Mouse (Mus musculus): ENCODE measurements around the gene Arl3.
A peak's percentile ranks its signal among the peaks of the same experiment; 100 is the strongest.

Gene Arl3

GRCm38 (mm10) chr19:46538213-46538612, 34.8 kb downstream of the Arl3 start:
- Histone ChIP-seq H3K9me3 (ENCODE audit: low read length) (no peaks in the 10 kb centered on the region), H3K36me3 (ENCODE audit: insufficient read depth, low read length) (peaks cover 4% of the 10 kb centered on the region; the same call in 1 of the 2 replicates), H3K4me3 (replicated peaks; ENCODE audit: low read length) (no peak overlapping the region), H3K27me3 (ENCODE audit: insufficient read depth, low read length) (no peaks in the 10 kb centered on the region), H3K4me1 (replicated peaks; ENCODE audit: low read depth, low read length) (peaks cover 35% of the 10 kb centered on the region)
- TF ChIP-seq CTCF (conservative IDR thresholded peaks at IDR 0.05; ENCODE audit: low read length) (peak; percentile 47), POU5F1 (IDR thresholded peaks at IDR 0.05; ENCODE audit: borderline replicate concordance, low read length) (no peak), NANOG (IDR thresholded peaks at IDR 0.05; ENCODE audit: borderline replicate concordance, low read length) (no peak)

- peaks cover 4% of the 10 kb centered on the region; the same call in 1 of the 2 replicates for H3K36me3 ChIP-seq (ENCODE audit: insufficient read depth, low read length)
- no peaks in the 10 kb centered on the region for H3K27me3 ChIP-seq (ENCODE audit: insufficient read depth, low read length)
- H3K9me3 ChIP-seq (ENCODE audit: low read length): no peaks in the 10 kb centered on the region
- H3K4me1 ChIP-seq (replicated peaks; ENCODE audit: low read depth, low read length): peaks cover 44% of the 10 kb centered on the region
- no peak overlapping the region for H3K4me3 ChIP-seq (replicated peaks; ENCODE audit: low read length)
- TF ChIP-seq NANOG (IDR thresholded peaks at IDR 0.05; ENCODE audit: borderline replicate concordance, low read length) (no peak), CTCF (conservative IDR thresholded peaks at IDR 0.05; ENCODE audit: low read length) (no peak), POU5F1 (IDR thresholded peaks at IDR 0.05; ENCODE audit: borderline replicate concordance, low read length) (no peak)
Measured at GRCm38 (mm10) chr19:46537357-46537756, 35.6 kb downstream of the Arl3 start.

DNA sequence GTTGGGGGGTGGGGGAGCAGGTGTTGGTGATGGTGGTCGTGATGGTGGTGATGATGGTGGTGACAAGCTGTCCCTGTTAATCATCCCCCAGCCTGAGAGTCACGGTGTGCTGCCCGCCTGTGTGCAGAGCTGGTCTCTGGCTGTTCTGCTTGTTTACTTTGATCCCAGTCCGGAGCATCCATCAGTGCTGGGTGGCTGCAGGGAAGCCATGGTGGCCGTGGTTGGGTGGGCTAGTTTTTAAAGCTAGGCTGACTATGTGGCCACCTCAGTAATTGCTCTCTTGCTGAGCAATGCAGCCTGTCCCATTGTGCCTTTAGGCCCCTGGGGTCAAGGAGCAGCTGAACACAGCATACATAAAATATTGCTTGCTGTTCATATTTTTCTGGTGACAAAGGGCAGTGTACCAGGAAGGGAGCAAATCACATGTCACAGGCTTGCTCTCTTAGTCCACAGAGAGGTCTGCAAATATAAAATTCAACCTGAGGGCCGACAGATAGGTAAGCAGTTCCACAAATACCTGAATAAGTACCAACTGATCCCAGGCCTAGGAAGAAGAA, 38.4 kb downstream of the Arl3 start:
- Histone ChIP-seq H3K36me3 (ENCODE audit: insufficient read depth, low read length) (no peaks in the 10 kb centered on the region), H3K4me1 (replicated peaks; ENCODE audit: low read depth, low read length) (peaks cover 60% of the 10 kb centered on the region), H3K9me3 (ENCODE audit: low read length) (no peaks in the 10 kb centered on the region), H3K27me3 (ENCODE audit: insufficient read depth, low read length) (0 out of 2 replicates have a peak, but pooled peaks cover 4% of the 10 kb centered on the region), H3K4me3 (replicated peaks; ENCODE audit: low read length) (no peak overlapping the region)
- TF ChIP-seq CTCF (conservative IDR thresholded peaks at IDR 0.05; ENCODE audit: low read length): no peak
- TF ChIP-seq POU5F1 (IDR thresholded peaks at IDR 0.05; ENCODE audit: borderline replicate concordance, low read length): no peak
- no peak for TF ChIP-seq NANOG (IDR thresholded peaks at IDR 0.05; ENCODE audit: borderline replicate concordance, low read length)

- no peaks in the 10 kb centered on the region for H3K36me3 ChIP-seq (ENCODE audit: insufficient read depth, low read length)
- peak overlapping the region; percentile 4; the same call in 1 of the 2 replicates for H3K4me3 ChIP-seq (replicated peaks; ENCODE audit: low read length)
- TF ChIP-seq POU5F1 (IDR thresholded peaks at IDR 0.05; ENCODE audit: borderline replicate concordance, low read length) (no peak), CTCF (conservative IDR thresholded peaks at IDR 0.05; ENCODE audit: low read length) (no peak), NANOG (IDR thresholded peaks at IDR 0.05; ENCODE audit: borderline replicate concordance, low read length) (no peak)
- 0 out of 2 replicates have a peak, but pooled peaks cover 4% of the 10 kb centered on the region for H3K27me3 ChIP-seq (ENCODE audit: insufficient read depth, low read length)
- peaks cover 68% of the 10 kb centered on the region for H3K4me1 ChIP-seq (replicated peaks; ENCODE audit: low read depth, low read length)
- no peaks in the 10 kb centered on the region for H3K9me3 ChIP-seq (ENCODE audit: low read length)
Measured at GRCm38 (mm10) chr19:46533525-46533924, 39.5 kb downstream of the Arl3 start.

- H3K36me3 ChIP-seq (ENCODE audit: insufficient read depth, low read length): no peaks in the 10 kb centered on the region
- H3K4me3 ChIP-seq (replicated peaks; ENCODE audit: low read length): 0 out of 2 replicates have a peak overlapping the region, but pooled peaks have one; percentile 26
- H3K9me3 ChIP-seq (ENCODE audit: low read length): no peaks in the 10 kb centered on the region
- H3K4me1 ChIP-seq (replicated peaks; ENCODE audit: low read depth, low read length): peaks cover 68% of the 10 kb centered on the region
- H3K27me3 ChIP-seq (ENCODE audit: insufficient read depth, low read length): 0 out of 2 replicates have a peak, but pooled peaks cover 4% of the 10 kb centered on the region
- TF ChIP-seq CTCF (conservative IDR thresholded peaks at IDR 0.05; ENCODE audit: low read length): no peak
- no peak for TF ChIP-seq POU5F1 (IDR thresholded peaks at IDR 0.05; ENCODE audit: borderline replicate concordance, low read length)
- no peak for TF ChIP-seq NANOG (IDR thresholded peaks at IDR 0.05; ENCODE audit: borderline replicate concordance, low read length)
Measured at GRCm38 (mm10) chr19:46533066-46533465, 39.9 kb downstream of the Arl3 start.

- Histone ChIP-seq H3K9me3 (ENCODE audit: low read length) (no peaks in the 10 kb centered on the region), H3K4me1 (replicated peaks; ENCODE audit: low read depth, low read length) (peaks cover 74% of the 10 kb centered on the region), H3K27me3 (ENCODE audit: insufficient read depth, low read length) (0 out of 2 replicates have a peak, but pooled peaks cover 4% of the 10 kb centered on the region), H3K4me3 (replicated peaks; ENCODE audit: low read length) (peak overlapping the region; percentile 52), H3K36me3 (ENCODE audit: insufficient read depth, low read length) (no peaks in the 10 kb centered on the region)
- no peak for TF ChIP-seq CTCF (conservative IDR thresholded peaks at IDR 0.05; ENCODE audit: low read length)
- TF ChIP-seq NANOG (IDR thresholded peaks at IDR 0.05; ENCODE audit: borderline replicate concordance, low read length): no peak
- no peak for TF ChIP-seq POU5F1 (IDR thresholded peaks at IDR 0.05; ENCODE audit: borderline replicate concordance, low read length)
Measured at GRCm38 (mm10) chr19:46532031-46532688, 40.8 kb downstream of the Arl3 start.

DNA sequence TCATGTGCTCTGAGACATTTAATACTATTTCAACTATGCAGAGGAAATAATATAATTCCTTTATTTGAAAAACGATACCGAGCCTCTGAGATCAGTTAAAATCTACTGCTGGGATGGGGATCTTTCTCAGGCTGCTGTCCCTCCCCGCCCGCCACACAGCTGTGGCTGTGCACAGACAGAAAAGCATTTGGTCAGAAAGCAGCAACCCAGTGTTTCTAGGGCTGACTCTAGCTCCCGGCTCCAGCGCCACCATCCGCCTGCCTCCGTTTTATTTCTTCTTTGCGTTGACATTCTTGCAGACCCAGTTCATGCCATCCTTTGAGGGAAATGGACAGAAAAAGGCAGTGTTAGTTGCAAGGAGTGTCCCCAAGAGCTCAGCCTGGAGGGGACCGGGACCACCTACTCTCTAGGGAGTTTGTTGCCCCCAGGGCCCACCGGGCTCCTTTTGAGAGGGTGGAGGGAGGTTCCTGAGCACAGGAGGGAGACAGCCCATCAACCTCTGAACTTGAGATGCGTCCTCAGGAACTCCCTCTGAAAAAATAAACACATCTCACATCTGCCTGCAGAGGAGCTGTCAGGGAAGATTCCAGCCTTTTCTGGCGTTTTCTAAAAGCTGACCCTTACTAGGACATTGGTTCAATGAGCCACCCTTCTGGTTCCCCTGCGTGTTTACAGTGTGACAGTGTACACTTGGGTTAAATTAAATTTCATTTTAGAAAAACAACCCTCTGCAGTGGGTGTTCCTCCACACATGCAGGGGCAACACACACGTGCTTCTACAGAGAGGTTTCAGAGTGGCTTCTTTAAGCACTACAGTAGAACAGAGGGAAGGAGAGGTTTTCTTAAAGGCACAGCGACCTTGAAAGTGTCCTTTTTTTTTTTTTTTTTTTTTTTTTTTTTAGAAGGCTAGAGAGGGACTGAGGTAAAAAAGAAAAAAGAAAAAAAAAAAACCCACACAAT, 41.6 kb downstream of the Arl3 start:
- TF ChIP-seq CTCF (conservative IDR thresholded peaks at IDR 0.05; ENCODE audit: low read length) (no peak), NANOG (IDR thresholded peaks at IDR 0.05; ENCODE audit: borderline replicate concordance, low read length) (no peak), POU5F1 (IDR thresholded peaks at IDR 0.05; ENCODE audit: borderline replicate concordance, low read length) (no peak)
- peak overlapping the region; percentile 52 for H3K4me3 ChIP-seq (replicated peaks; ENCODE audit: low read length)
- peaks cover 82% of the 10 kb centered on the region for H3K4me1 ChIP-seq (replicated peaks; ENCODE audit: low read depth, low read length)
- no peaks in the 10 kb centered on the region for H3K36me3 ChIP-seq (ENCODE audit: insufficient read depth, low read length)
- 0 out of 2 replicates have a peak, but pooled peaks cover 4% of the 10 kb centered on the region for H3K27me3 ChIP-seq (ENCODE audit: insufficient read depth, low read length)
- H3K9me3 ChIP-seq (ENCODE audit: low read length): no peaks in the 10 kb centered on the region

Data from E14TG2a.4 (cell line).